Mouse (Mus musculus) cerebellum, adult (tissue): ENCODE data around the gene Fosl1.

ENCODE experiments used
- ATAC-seq: cut with Nextera tagmentation; 2 replicates; pipeline ENCODE4 v1.9.2; 2017; ENCODE audit warnings: mild to moderate bottlenecking, moderate library complexity, mixed read lengths; ENCODE audit not compliant: insufficient number of reproducible peaks, low FRiP score, low TSS enrichment

Fosl1 gene

DNA sequence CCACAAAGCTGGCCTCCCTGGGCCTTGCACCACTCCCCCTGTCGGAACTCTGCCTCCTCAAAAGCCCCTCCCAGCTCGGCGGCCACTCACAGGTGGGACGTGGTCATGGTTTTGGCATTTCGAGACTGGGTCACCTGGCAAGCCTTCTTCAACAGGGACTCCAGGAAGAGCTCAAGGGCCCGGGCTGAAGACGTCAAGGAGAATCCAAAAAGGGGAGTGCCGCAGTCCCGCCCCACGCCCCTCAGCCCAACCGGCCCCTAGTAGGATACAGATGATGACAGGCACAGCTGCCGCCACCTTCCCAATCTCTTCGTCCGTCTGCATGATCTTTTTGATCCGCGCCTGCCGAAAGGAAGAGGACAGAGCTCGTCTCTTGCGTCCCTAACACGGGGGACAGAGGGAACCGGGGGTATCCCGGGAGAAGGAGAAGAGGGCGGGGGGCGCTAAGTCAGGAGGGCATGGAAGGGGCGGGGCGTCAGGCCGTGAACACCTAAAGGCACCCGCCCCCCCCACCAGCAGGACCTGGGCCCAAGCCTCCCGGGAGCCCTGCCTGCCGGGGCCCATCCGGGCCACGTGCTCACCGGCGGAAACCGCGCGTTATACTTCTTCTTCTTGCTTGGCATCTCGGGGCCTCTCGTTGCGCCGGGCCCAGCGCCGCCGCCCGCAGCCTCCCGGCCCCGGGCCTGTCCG is 23.1 kb upstream of the Fosl1 start:
- ATAC-seq = peak; percentile 34

DNA sequence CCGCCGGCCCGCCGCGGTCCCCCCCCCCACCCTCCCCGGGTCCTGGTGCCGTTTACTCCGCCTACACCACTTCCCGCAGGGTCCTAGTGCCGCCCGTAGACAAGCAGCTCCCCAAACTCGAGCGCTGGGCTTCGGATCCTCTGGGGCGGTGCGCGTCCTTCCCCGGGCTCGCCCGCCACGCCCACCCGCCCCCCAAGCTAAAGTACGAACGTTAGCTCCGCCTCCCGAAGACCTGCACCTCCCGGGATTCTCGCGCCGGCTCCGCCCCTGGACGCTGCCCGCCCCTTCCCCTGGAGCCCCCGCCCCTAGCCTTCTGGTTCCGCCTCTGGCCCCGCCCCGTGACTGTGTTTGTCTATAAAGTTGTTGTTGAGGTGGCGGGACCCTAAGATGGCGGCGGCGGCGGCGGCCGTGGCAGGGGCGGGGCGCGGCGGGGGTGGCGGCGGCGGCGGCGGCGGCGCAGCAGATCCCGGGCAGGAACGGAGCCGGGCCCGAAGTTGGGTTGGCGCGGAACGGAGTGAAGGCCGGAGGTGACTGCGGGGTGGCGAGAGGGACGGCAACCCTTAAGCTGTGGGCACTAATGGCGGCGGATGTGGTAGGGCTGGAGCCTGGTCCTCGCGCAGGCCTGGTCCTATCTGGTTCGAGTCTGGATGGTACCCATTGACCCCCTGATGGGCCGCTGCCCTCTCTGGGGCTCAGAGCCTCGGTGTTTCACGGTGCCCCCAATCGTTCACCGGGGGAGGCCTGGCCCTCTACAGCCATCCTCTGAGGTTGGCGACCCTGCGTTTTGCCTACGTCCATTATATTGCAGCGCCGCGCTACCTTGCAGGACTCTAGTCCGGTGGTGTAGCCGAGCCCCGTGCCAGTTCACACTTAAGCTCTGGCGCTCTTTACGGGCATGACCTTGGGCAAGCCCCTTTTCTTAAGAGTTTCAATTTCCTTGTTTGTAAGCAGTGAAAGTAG is 22.3 kb upstream of the Fosl1 start, which contains the start of the genes Drap1 and AI837181:
TSS of gene Drap1 (minus strand) at position 198 of the 960 bp plus-strand sequence.
TSS of gene AI837181 (plus strand) at position 363 of the 960 bp plus-strand sequence.
- peak; percentile 63 for ATAC-seq

DNA sequence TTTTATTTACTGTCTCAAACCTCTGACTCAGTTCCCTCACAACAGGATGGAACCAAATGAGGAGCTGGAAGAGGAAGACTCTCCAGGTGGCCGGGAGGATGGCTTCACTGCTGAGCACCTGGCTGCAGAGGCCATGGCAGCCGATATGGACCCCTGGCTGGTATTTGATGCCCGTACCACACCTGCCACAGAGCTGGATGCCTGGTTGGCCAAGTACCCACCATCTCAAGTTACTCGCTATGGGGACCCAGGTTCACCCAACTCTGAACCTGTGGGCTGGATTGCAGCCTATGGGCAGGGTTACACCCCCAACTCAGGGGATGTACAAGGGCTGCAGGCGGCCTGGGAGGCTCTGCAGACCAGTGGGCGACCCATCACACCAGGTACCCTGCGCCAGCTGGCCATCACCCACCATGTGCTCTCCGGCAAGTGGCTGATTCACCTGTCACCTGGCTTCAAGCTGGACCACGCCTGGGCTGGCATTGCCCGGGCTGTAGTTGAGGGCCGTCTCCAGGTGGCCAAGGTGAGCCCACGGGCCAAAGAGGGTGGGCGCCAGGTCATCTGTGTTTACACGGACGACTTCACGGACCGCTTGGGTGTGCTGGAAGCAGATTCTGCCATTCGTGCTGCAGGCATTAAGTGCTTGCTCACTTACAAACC is 21.3 kb upstream of the Fosl1 start:
- ATAC-seq = no peak

DNA sequence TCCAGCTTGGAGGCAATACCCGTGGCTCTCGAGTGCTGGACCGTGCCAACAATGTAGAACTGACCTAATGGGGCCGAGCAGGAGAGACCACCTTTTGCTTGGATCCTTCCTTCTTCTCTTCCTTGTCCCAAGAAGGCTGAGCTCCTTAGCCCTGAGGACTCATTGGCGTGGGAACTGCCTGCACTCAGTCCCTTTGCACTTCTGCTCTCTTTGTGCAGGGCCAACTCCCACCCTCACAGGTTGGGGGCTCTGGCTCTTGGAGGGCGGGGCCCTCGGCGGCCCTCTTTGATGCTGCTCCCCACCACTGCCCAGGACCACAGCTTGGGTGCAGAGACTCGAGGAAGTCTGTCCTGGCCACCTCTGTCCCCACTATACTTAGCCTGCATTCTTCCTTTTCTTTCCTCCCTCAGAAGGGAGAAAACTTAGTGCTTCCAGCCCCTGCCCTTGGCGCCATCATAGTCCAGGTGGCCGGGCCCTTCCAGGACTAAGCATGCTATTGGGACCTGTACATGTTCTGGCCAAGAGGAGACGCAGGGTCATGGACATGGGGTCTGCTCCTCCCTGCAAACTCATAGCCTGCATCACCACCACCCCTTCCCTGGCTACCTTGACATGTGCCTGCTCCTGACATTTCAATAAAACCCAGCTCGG is 20.6 kb upstream of the Fosl1 start:
- no peak for ATAC-seq

DNA sequence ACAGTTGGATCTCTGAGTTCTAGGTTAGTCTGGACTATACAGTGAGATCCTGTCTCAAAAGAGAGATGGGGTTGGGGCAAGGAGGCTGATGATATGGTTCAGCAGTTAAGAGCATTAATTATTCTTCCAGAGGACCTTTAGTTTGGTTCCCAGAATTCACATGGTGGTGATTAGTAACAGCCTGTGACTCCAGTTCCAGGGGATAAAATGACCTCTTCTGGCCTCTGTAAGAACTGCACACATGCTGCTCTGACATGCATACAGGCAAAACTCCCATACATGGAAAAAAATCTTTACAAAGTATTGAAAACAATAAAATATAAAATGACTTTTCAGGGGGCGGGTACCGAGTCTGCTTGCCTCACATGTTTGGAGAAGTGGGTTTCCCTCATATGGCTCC is 19.3 kb upstream of the Fosl1 start:
- ATAC-seq = no peak

DNA sequence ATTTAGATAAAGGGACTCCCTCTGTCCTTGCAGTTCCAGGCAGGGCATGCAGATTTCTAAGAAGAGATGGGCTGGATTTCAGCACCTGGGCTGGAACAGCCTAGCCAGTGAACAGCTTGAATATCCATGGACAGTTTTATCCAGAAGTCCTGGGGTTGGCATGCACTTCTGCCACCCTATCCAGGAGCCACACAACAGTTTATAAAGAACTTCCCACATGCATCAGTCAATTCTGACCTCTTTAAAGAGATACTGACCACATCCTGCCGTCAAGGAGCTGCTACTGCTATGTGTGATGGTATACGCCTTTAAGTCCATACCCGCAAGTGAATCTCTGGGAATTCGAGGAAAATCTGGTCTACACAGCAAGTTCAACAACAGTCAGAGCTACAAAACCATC is 18.1 kb upstream of the Fosl1 start:
- ATAC-seq = no peak

DNA sequence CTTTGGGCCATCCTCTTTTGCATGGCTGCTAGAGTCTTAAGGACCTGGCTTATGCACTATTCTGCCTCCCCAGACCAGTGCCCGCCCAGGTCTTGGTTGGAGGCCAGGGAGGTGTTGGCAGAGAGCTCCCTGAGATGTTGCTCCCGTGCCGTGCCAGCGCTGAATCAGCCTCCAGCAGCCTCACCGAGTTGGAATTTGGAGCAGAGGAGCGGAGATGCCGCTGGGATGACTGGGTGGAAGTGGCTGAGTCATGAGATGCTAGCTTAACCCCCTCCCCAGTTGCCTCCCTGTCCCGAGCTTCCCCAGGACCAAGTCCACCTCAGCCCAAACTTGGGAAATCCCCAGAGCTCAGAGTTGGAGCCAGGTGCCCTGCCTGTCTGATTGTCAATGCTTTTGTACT is 17.5 kb upstream of the Fosl1 start:
- ATAC-seq = no peak

DNA sequence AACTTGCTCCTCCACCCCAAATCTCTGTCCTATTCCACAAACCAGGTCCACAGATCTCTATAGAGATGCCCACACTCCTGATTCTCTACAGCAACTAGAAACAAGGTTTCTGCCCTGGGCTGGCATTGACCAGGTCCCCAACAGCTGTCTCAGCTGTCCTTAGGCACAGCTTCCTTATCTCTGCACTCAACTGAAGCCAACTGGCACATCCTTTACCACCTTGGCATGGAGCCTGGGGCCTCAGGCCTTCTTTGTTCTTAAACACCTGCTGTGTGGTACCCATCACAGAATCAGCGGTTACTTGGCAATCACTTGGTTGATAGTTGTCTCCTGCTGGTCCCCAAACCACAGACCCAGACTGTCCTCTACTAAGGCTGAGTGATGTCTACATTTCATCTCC is 16.9 kb upstream of the Fosl1 start:
- no peak for ATAC-seq

DNA sequence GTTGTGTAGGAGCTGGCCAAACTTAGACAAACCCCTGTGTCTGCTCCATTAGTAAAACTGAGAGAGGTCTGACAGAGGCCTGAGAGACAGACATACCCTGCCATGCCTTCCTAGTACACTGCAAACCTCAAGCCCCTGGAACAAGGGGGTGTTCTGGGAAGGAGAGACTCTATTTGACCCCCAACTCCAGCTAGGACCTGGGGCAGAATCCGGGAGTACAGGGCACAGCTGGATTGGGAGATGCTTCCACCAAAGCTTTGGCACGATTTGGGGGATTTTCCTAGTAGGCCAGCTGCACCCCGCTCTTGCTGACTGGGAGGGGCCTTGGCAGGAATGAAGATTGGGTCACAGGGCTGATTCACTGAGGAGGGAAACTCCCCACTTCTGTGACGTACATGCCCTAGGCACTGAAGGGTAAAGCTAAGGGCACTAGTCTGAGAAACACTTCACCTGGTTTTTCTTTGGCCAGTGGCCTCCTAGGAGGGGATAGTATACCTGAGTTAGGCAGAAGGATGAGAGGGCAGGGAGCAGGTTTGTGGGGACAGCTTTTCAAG is 15.4 kb upstream of the Fosl1 start:
- no peak for ATAC-seq

DNA sequence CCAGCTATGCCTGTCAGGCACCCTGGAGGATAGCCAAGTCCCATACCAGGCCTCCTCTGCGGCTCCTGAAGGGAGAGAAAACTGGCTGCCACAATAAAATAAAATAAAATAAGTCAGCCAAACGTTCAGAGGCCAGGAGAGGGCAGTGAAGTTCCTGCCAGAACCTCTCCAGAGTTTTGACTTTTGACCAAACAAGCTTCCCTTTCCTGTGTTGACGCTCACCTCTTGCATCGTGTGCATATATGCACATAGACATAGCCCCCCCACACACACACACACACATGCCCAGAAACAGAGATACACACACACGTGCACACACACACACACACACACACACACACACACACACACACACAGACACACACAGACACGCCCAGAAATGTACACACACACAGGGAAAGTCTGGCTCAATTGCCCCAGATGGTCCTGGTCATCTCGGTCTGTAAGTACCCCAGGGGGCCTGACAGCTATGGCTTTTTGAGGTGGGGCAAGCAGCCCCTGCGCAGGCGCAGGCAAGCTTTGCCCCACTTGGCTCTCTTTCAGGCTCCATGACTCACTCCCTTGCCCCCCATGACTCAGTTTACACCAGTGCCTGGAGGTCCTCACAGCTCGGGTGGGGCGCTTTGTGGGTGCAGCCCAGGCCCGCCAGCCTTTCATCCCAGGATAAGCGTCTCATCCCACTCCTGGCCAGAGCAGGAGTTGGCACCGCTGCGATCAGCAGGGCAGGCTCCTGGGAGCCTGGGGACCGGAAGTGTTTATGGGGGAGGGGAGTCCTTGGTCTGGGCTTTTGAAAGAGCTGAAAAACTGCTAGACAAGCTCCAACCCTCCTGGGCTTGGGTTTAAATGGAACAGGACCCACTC is 14.1 kb upstream of the Fosl1 start:
- ATAC-seq = no peak

DNA sequence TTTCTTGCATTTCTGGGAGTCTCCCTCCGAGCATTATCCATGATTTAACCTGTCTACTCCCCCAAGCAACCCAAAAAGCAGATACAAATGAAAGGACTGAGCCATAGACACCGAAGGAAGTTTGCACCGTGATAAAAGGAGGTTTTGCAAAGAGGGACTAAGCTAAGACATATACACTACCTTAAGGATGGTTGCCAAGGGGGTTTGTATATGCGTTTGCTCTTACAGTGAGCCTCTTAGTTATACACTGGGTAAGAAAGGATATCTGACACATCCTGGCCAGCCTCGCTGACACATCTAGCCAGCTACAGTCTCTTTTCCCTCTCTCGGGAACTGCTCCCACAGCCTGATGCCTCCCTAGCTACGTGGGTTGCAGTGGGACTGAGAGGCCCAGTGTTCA is 13.4 kb upstream of the Fosl1 start:
- no peak for ATAC-seq

DNA sequence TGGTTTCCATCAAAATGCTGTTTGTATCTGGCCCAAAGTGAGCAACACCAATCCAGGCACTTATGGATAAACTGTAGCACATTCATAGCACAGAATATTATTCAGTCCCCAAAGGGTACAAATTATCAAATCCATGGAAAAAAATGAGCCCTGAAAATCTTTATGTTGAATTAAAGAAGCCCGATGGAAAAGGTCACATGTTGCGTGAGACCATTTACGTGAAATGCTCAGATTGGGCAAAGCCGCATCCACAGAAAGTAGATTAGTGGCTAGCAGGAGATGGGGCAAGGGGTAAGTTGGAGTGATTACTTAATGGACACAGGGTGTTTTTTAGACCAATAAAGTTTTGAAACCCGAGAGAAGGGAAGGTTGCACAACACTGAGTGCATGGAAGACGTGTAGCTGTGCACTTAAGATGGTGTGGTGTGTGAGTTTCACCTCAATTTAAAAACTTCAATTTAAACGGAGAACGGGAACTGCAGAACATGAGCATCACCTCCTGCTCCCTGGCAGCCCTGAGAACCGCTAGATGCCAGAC is 2.9 kb upstream of the Fosl1 start:
- ATAC-seq = no peak

DNA sequence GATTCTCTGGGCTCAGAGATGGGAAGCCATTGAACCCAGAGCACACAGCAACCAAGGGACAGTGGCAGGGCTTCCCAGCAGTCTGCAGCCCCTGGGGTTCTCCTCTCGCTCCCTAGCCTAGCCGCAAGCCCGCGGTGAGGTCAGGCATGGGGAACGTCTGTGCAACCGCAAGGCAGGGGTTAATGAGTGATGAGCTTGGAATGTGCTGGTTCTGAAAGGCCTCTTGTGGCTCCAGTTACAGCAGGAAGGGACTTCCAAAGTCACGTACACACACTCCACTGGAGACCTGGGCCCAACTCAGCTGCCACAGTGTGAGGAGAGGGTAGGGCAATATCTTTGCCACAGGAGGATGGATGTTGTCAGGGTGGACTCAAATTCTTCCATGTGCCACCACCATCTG is 2.4 kb upstream of the Fosl1 start:
- no peak for ATAC-seq

DNA sequence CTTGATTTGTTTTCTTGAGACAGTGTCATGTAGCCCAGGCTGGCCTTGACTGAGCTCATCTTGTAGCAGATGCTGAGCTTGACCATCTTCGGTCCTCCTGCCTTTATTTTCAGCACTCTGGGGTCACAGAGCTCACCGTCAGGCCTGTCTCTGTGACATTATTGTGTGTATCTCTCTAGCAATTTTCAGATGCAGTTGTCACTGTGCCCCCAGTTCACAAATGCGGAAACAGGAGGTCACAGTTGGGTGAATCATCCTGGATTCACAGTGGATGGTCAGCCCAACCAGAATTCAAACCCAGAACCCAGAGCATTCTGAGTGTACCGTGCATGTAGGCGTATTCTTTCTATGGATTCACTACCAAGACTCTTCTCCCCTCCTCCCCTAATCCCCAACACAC is 1.6 kb upstream of the Fosl1 start:
- no peak for ATAC-seq

DNA sequence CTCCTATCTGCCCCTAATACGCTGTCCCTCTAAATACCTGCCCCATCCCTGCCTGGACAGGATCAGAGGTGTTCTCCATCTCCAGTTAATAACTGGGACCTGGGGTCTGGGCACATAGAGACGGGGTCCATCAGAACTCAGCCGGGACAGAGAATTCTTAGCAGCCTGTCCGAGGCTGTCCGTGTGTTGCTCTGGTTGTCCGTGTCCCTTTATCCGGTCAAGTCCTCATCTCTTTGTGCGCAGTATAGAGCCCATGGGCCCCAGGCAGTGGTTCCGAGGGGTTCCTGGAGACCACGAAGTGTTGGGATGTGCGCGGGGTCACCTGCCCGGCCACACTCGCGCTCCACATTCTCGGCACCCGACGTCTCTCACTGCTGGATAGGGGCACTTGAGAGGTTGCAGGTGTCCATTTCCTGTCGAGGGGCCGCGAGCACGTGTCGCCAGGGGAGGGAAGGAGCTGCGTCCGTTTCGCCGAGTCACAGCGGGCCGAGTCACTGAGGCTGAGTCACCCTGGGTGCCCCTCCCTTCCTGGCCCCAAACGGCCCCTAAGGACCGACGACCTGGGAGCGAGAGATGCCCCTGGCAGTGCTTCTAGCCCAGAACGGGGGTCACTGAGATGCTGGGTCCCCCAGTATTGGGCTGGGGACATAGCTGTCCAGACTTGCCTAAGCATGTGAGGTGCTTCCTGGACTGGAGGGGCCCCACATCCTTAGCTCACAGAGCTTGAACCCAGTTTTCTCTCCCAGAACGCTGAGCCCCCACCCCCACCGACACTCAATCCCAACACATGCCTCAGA is 1.2 kb downstream of the Fosl1 start:
- ATAC-seq = no peak

DNA sequence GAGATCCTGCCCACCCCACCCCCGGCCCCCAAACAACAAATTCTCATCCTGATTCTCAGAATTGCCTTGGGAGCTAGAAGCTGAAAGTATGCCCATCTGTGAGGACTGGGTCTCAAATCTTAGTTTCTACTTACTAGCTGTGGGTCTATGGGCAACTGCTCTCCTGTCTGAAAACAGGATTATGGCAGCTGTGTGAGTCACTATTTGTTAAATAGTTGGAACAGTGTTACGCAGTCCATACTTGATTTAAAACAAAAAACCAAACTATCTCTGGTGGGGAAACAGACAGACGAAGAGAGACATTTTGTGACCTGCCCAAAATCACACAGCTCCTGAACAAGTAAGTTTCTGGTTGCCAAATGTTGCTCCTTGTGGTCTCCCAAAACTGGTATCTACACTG is 2.3 kb downstream of the Fosl1 start:
- ATAC-seq = no peak

DNA sequence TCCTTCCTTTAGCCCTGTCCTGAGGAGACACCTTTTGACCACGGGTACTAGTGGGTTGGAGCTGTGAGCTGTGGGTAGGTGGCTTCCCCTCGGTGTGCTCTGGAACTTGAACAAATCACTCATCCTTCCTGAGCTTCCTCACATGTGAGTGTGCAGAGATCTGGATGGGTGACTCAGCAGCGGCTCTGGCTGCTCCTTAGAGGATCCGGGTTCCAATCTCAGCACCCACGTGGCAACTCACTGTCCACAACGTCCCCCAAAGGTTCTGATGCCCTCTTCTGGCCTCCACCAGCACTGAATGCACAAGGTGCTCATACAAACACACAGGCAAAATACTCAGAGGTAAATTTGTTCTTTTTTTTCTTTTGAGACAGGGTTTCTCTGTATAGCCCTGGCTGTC is 4.4 kb downstream of the Fosl1 start:
- no peak for ATAC-seq

DNA sequence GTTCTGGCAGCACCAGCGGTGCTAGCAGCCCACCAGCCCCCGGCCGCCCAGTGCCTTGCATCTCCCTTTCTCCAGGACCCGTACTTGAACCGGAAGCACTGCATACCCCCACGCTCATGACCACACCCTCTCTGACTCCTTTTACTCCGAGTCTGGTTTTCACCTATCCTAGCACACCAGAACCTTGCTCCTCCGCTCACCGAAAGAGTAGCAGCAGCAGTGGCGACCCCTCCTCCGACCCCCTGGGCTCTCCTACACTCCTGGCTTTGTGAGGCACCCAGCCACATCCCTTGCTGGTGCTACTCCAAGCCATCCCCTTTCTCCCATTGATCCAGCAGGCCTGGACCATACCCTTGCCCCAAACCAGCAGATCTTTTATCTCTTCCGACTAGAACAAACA is 7.7 kb downstream of the Fosl1 start:
- ATAC-seq = no peak
